Mouse (Mus musculus) megakaryocyte, embryonic 14.5 days (primary cell): ENCODE measurements around the gene Nup133. TPM values are rescaled to one million over a fixed set of nuclear protein-coding genes. Genes with fewer than 3 reads are reported as not detected.

Experiments used
- H3K27me3 ChIP-seq: replicated peaks from 2 replicates; pipeline ENCODE3; 2012; ENCODE audit warnings: inconsistent platforms
- H3K36me3 ChIP-seq: replicated peaks from 2 replicates; pipeline ENCODE3; 2012; ENCODE audit warnings: low read length, inconsistent platforms, mixed read lengths
- H3K4me1 ChIP-seq: 2 replicates; pipeline ENCODE4 v1.6.1; 2012; ENCODE audit warnings: inconsistent platforms
- H3K4me3 ChIP-seq: replicated peaks from 2 replicates; pipeline ENCODE3; 2012; ENCODE audit warnings: moderate library complexity, mild to moderate bottlenecking, inconsistent platforms
- H3K9me3 ChIP-seq: 2 replicates; pipeline ENCODE4 v1.6.1; 2012; ENCODE audit warnings: inconsistent platforms
- FLI1 ChIP-seq: IDR thresholded peaks from 2 replicates; pipeline ENCODE4 v1.6.1; 2012; ENCODE audit warnings: low read length, inconsistent platforms, mixed read lengths
- GATA1 ChIP-seq: IDR thresholded peaks from 3 replicates; pipeline ENCODE4 v1.6.1; 2012; ENCODE audit warnings: mixed read lengths, low read length, inconsistent platforms, borderline replicate concordance
- polyA plus RNA-seq: library from polyadenylated mRNA; stranded (reverse); fragments of >175 nt; gene quantifications from 2 replicates; pipeline ENCODE4 v1.2.3, GENCODE M21; 2012; ENCODE audit warnings: low replicate concordance; ENCODE audit not compliant: insufficient read depth

The Nup133 gene
- polyA plus RNA-seq, 1 experiment: 2.9 TPM

- no peaks in the 10 kb centered on the region for H3K36me3 ChIP-seq
- H3K9me3 ChIP-seq: no peaks in the 10 kb centered on the region
- peaks cover 62% of the 10 kb centered on the region for H3K27me3 ChIP-seq
- TF ChIP-seq FLI1: no peak
- TF ChIP-seq GATA1: no peak
- H3K4me1 ChIP-seq: peaks cover 60% of the 10 kb centered on the region
- no peak overlapping the region for H3K4me3 ChIP-seq
Measured at GRCm38 (mm10) chr8:123880271-123880670, 68.8 kb downstream of the Nup133 start.

- no peaks in the 10 kb centered on the region for H3K36me3 ChIP-seq
- peaks cover 55% of the 10 kb centered on the region for H3K27me3 ChIP-seq
- H3K4me1 ChIP-seq: peaks cover 47% of the 10 kb centered on the region
- H3K4me3 ChIP-seq: no peak overlapping the region
- no peaks in the 10 kb centered on the region for H3K9me3 ChIP-seq
- TF ChIP-seq GATA1 (no peak), FLI1 (no peak)
Measured at GRCm38 (mm10) chr8:123877865-123878264, 71.2 kb downstream of the Nup133 start.

- Histone ChIP-seq H3K4me3 (no peak overlapping the region), H3K27me3 (peaks cover 30% of the 10 kb centered on the region), H3K36me3 (no peaks in the 10 kb centered on the region), H3K9me3 (no peaks in the 10 kb centered on the region), H3K4me1 (peaks cover 32% of the 10 kb centered on the region)
- TF ChIP-seq FLI1 (no peak), GATA1 (no peak)
Measured at GRCm38 (mm10) chr8:123874324-123874723, 74.7 kb downstream of the Nup133 start.

GRCm38 (mm10) chr8:123873364-123873763 lies 75.7 kb downstream of the Nup133 start:
- Histone ChIP-seq H3K4me3 (no peak overlapping the region), H3K36me3 (no peaks in the 10 kb centered on the region), H3K9me3 (no peaks in the 10 kb centered on the region), H3K4me1 (peaks cover 27% of the 10 kb centered on the region), H3K27me3 (peaks cover 24% of the 10 kb centered on the region)
- TF ChIP-seq FLI1 (no peak), GATA1 (no peak)

GRCm38 (mm10) chr8:123872048-123872447 lies 77.0 kb downstream of the Nup133 start:
- TF ChIP-seq FLI1: no peak
- TF ChIP-seq GATA1: no peak
- peaks cover 30% of the 10 kb centered on the region for H3K27me3 ChIP-seq

GRCm38 (mm10) chr8:123866971-123867370 lies 82.1 kb downstream of the Nup133 start:
- Histone ChIP-seq H3K27me3 (peaks cover 48% of the 10 kb centered on the region), H3K4me3 (no peak overlapping the region), H3K9me3 (peaks cover 4% of the 10 kb centered on the region; the same call in 1 of the 2 replicates), H3K36me3 (no peaks in the 10 kb centered on the region), H3K4me1 (peaks cover 23% of the 10 kb centered on the region)
- TF ChIP-seq GATA1 (no peak), FLI1 (no peak)

More at GRCm38 (mm10) chr8:123872048-123872447, 77.0 kb downstream of the Nup133 start:
- Histone ChIP-seq H3K4me3 (no peak overlapping the region), H3K9me3 (no peaks in the 10 kb centered on the region), H3K36me3 (no peaks in the 10 kb centered on the region), H3K4me1 (peaks cover 28% of the 10 kb centered on the region)

GRCm38 (mm10) chr8:123865786-123866185 lies 83.3 kb downstream of the Nup133 start:
- TF ChIP-seq FLI1 (no peak), GATA1 (no peak)
- Histone ChIP-seq H3K4me1 (peaks cover 23% of the 10 kb centered on the region), H3K9me3 (peaks cover 12% of the 10 kb centered on the region), H3K36me3 (no peaks in the 10 kb centered on the region), H3K27me3 (peaks cover 55% of the 10 kb centered on the region), H3K4me3 (no peak overlapping the region)

- Histone ChIP-seq H3K27me3 (peaks cover 45% of the 10 kb centered on the region), H3K4me3 (peak overlapping the region; percentile 92), H3K9me3 (peaks cover 14% of the 10 kb centered on the region), H3K4me1 (peaks cover 41% of the 10 kb centered on the region), H3K36me3 (no peaks in the 10 kb centered on the region)
- TF ChIP-seq GATA1 (no peak), FLI1 (no peak)
Measured at GRCm38 (mm10) chr8:123860386-123860785, 88.7 kb downstream of the Nup133 start.

- TF ChIP-seq GATA1 (no peak), FLI1 (no peak)
- peak within 1 kb of the TSS; percentile 92 for H3K4me3 ChIP-seq
- H3K9me3 ChIP-seq: peaks cover 14% of the 10 kb centered on the region
- H3K27me3 ChIP-seq: peaks cover 41% of the 10 kb centered on the region
- no peaks in the 10 kb centered on the region for H3K36me3 ChIP-seq
- peaks cover 44% of the 10 kb centered on the region for H3K4me1 ChIP-seq
Measured at GRCm38 (mm10) chr8:123859648-123860259, 89.3 kb downstream of the Nup133 start, which contains the start of gene Ccsap. Ccsap (minus strand) TSS chr8:123860209.

GRCm38 (mm10) chr8:123858941-123859647 lies 90.0 kb downstream of the Nup133 start:
- Histone ChIP-seq H3K36me3 (no peaks in the 10 kb centered on the region), H3K4me1 (peaks cover 44% of the 10 kb centered on the region), H3K27me3 (peaks cover 34% of the 10 kb centered on the region), H3K9me3 (peaks cover 14% of the 10 kb centered on the region), H3K4me3 (peak overlapping the region; percentile 92)
- TF ChIP-seq FLI1 (no peak), GATA1 (no peak)
